Mouse (Mus musculus): ENCODE measurements at regions not wholly inside any gene's neighbourhood (a gene's known extent, or its start where the extent isn't known, plus 50 kb on each side); places are given as distances from the start of the nearest gene placed in this dataset.

GRCm38 (mm10) chr4:55887581-55887980, 355.3 kb upstream of the Klf4 start:
- H3K4me2 ChIP-seq (ENCODE audit: low read length) = no peak overlapping the region
- H3K27ac ChIP-seq (ENCODE audit: low read length) = no peak overlapping the region
- no peaks in the 10 kb centered on the region for H3K9me3 ChIP-seq (replicated peaks; ENCODE audit: control insufficient read depth, low read length, poor library complexity, severe bottlenecking)
- H3K9ac ChIP-seq (ENCODE audit: low read depth, low read length) = no peak overlapping the region
- 88% methylated on average over 6 of the region's 6 CpGs for WGBS
- no peaks in the 10 kb centered on the region for H3K36me3 ChIP-seq (ENCODE audit: control insufficient read depth, insufficient read depth, low read length)
- no peak for ATAC-seq
- H3K4me3 ChIP-seq (ENCODE audit: low read depth, low read length) = no peak overlapping the region
- H3K27me3 ChIP-seq (ENCODE audit: control insufficient read depth, insufficient read depth, low read depth, low read length) = no peaks in the 10 kb centered on the region
- no peaks in the 10 kb centered on the region for H3K4me1 ChIP-seq (ENCODE audit: control insufficient read depth, insufficient read depth, low read length)

- Histone ChIP-seq H3K9me3 (replicated peaks; ENCODE audit: control insufficient read depth, low read length, poor library complexity, severe bottlenecking) (no peaks in the 10 kb centered on the region), H3K27me3 (ENCODE audit: control insufficient read depth, insufficient read depth, low read depth, low read length) (no peaks in the 10 kb centered on the region), H3K27ac (ENCODE audit: low read length) (no peak overlapping the region), H3K4me3 (ENCODE audit: low read depth, low read length) (no peak overlapping the region), H3K4me1 (ENCODE audit: control insufficient read depth, insufficient read depth, low read length) (no peaks in the 10 kb centered on the region), H3K4me2 (ENCODE audit: low read length) (no peak overlapping the region), H3K36me3 (ENCODE audit: control insufficient read depth, insufficient read depth, low read length) (no peaks in the 10 kb centered on the region), H3K9ac (ENCODE audit: low read depth, low read length) (no peak overlapping the region)
- ATAC-seq = no peak
- WGBS = 71% methylated on average over 2 of the region's 2 CpGs
Measured at GRCm38 (mm10) chr4:55882541-55882940, 350.3 kb upstream of the Klf4 start.

- WGBS = 85% methylated on average over 12 of the region's 12 CpGs
- H3K27me3 ChIP-seq (ENCODE audit: control insufficient read depth, insufficient read depth, low read depth, low read length) = no peaks in the 10 kb centered on the region
- H3K9ac ChIP-seq (ENCODE audit: low read depth, low read length) = no peak overlapping the region
- no peak for ATAC-seq
- no peak overlapping the region for H3K4me2 ChIP-seq (ENCODE audit: low read length)
- no peaks in the 10 kb centered on the region for H3K4me1 ChIP-seq (ENCODE audit: control insufficient read depth, insufficient read depth, low read length)
- no peak overlapping the region for H3K4me3 ChIP-seq (ENCODE audit: low read depth, low read length)
- no peak overlapping the region for H3K27ac ChIP-seq (ENCODE audit: low read length)
- H3K36me3 ChIP-seq (ENCODE audit: control insufficient read depth, insufficient read depth, low read length) = no peaks in the 10 kb centered on the region
- H3K9me3 ChIP-seq (replicated peaks; ENCODE audit: control insufficient read depth, low read length, poor library complexity, severe bottlenecking) = no peaks in the 10 kb centered on the region
Measured at GRCm38 (mm10) chr4:55875304-55875703, 343.0 kb upstream of the Klf4 start.

- H3K36me3 ChIP-seq (ENCODE audit: control insufficient read depth, insufficient read depth, low read length) = no peaks in the 10 kb centered on the region
- no peaks in the 10 kb centered on the region for H3K9me3 ChIP-seq (replicated peaks; ENCODE audit: control insufficient read depth, low read length, poor library complexity, severe bottlenecking)
- H3K27me3 ChIP-seq (ENCODE audit: control insufficient read depth, insufficient read depth, low read depth, low read length) = no peaks in the 10 kb centered on the region
- no peak overlapping the region for H3K4me3 ChIP-seq (ENCODE audit: low read depth, low read length)
- 75% methylated on average over 7 of the region's 7 CpGs for WGBS
- no peak overlapping the region for H3K9ac ChIP-seq (ENCODE audit: low read depth, low read length)
- ATAC-seq = no peak
- H3K4me1 ChIP-seq (ENCODE audit: control insufficient read depth, insufficient read depth, low read length) = no peaks in the 10 kb centered on the region
- no peak overlapping the region for H3K27ac ChIP-seq (ENCODE audit: low read length)
- no peak overlapping the region for H3K4me2 ChIP-seq (ENCODE audit: low read length)
Measured at GRCm38 (mm10) chr4:55874875-55875274, 342.6 kb upstream of the Klf4 start.

- H3K9me3 ChIP-seq (replicated peaks; ENCODE audit: control insufficient read depth, low read length, poor library complexity, severe bottlenecking) = no peaks in the 10 kb centered on the region
- no peak overlapping the region for H3K9ac ChIP-seq (ENCODE audit: low read depth, low read length)
- no peak overlapping the region for H3K4me3 ChIP-seq (ENCODE audit: low read depth, low read length)
- H3K36me3 ChIP-seq (ENCODE audit: control insufficient read depth, insufficient read depth, low read length) = no peaks in the 10 kb centered on the region
- WGBS = 90% methylated on average over 4 of the region's 4 CpGs
- no peak overlapping the region for H3K4me2 ChIP-seq (ENCODE audit: low read length)
- no peaks in the 10 kb centered on the region for H3K4me1 ChIP-seq (ENCODE audit: control insufficient read depth, insufficient read depth, low read length)
- no peak for ATAC-seq
- H3K27ac ChIP-seq (ENCODE audit: low read length) = no peak overlapping the region
- no peaks in the 10 kb centered on the region for H3K27me3 ChIP-seq (ENCODE audit: control insufficient read depth, insufficient read depth, low read depth, low read length)
Measured at GRCm38 (mm10) chr4:55874276-55874675, 342.0 kb upstream of the Klf4 start.

GRCm38 (mm10) chr4:55860055-55860454, 327.8 kb upstream of the Klf4 start:
- ATAC-seq = no peak
- no peak overlapping the region for H3K9ac ChIP-seq (ENCODE audit: low read depth, low read length)
- 65% methylated on average over 2 of the region's 2 CpGs for WGBS

GRCm38 (mm10) chr4:55859211-55859761, 327.0 kb upstream of the Klf4 start:
- Histone ChIP-seq H3K9me3 (replicated peaks; ENCODE audit: control insufficient read depth, low read length, poor library complexity, severe bottlenecking) (no peaks in the 10 kb centered on the region), H3K4me3 (ENCODE audit: low read depth, low read length) (no peak overlapping the region), H3K4me2 (ENCODE audit: low read length) (no peak overlapping the region), H3K4me1 (ENCODE audit: control insufficient read depth, insufficient read depth, low read length) (no peaks in the 10 kb centered on the region), H3K9ac (ENCODE audit: low read depth, low read length) (no peak overlapping the region), H3K27me3 (ENCODE audit: control insufficient read depth, insufficient read depth, low read depth, low read length) (no peaks in the 10 kb centered on the region), H3K27ac (ENCODE audit: low read length) (no peak overlapping the region), H3K36me3 (ENCODE audit: control insufficient read depth, insufficient read depth, low read length) (no peaks in the 10 kb centered on the region)
- ATAC-seq = no peak
- 85% methylated on average over 2 of the region's 2 CpGs for WGBS

More at GRCm38 (mm10) chr4:55860055-55860454, 327.8 kb upstream of the Klf4 start:
- H3K4me1 ChIP-seq (ENCODE audit: control insufficient read depth, insufficient read depth, low read length) = no peaks in the 10 kb centered on the region
- no peaks in the 10 kb centered on the region for H3K27me3 ChIP-seq (ENCODE audit: control insufficient read depth, insufficient read depth, low read depth, low read length)
- H3K9me3 ChIP-seq (replicated peaks; ENCODE audit: control insufficient read depth, low read length, poor library complexity, severe bottlenecking) = no peaks in the 10 kb centered on the region
- H3K4me3 ChIP-seq (ENCODE audit: low read depth, low read length) = no peak overlapping the region
- no peak overlapping the region for H3K4me2 ChIP-seq (ENCODE audit: low read length)
- no peaks in the 10 kb centered on the region for H3K36me3 ChIP-seq (ENCODE audit: control insufficient read depth, insufficient read depth, low read length)
- H3K27ac ChIP-seq (ENCODE audit: low read length) = no peak overlapping the region

- Histone ChIP-seq H3K36me3 (ENCODE audit: control insufficient read depth, insufficient read depth, low read length) (no peaks in the 10 kb centered on the region), H3K9ac (ENCODE audit: low read depth, low read length) (no peak overlapping the region), H3K27ac (ENCODE audit: low read length) (no peak overlapping the region), H3K27me3 (ENCODE audit: control insufficient read depth, insufficient read depth, low read depth, low read length) (no peaks in the 10 kb centered on the region), H3K9me3 (replicated peaks; ENCODE audit: control insufficient read depth, low read length, poor library complexity, severe bottlenecking) (no peaks in the 10 kb centered on the region), H3K4me3 (ENCODE audit: low read depth, low read length) (no peak overlapping the region), H3K4me2 (ENCODE audit: low read length) (no peak overlapping the region), H3K4me1 (ENCODE audit: control insufficient read depth, insufficient read depth, low read length) (no peaks in the 10 kb centered on the region)
- WGBS = 98% methylated on average over 1 of the region's 1 CpGs
- no peak for ATAC-seq
Measured at GRCm38 (mm10) chr4:55851430-55851829, 319.2 kb upstream of the Klf4 start.

GRCm38 (mm10) chr4:55851027-55851426, 318.8 kb upstream of the Klf4 start:
- no peak overlapping the region for H3K4me2 ChIP-seq (ENCODE audit: low read length)
- H3K9me3 ChIP-seq (replicated peaks; ENCODE audit: control insufficient read depth, low read length, poor library complexity, severe bottlenecking) = no peaks in the 10 kb centered on the region
- no peak overlapping the region for H3K4me3 ChIP-seq (ENCODE audit: low read depth, low read length)
- H3K9ac ChIP-seq (ENCODE audit: low read depth, low read length) = no peak overlapping the region
- no peaks in the 10 kb centered on the region for H3K4me1 ChIP-seq (ENCODE audit: control insufficient read depth, insufficient read depth, low read length)
- no peaks in the 10 kb centered on the region for H3K36me3 ChIP-seq (ENCODE audit: control insufficient read depth, insufficient read depth, low read length)
- ATAC-seq = no peak
- 91% methylated on average over 5 of the region's 5 CpGs for WGBS
- H3K27me3 ChIP-seq (ENCODE audit: control insufficient read depth, insufficient read depth, low read depth, low read length) = no peaks in the 10 kb centered on the region
- H3K27ac ChIP-seq (ENCODE audit: low read length) = no peak overlapping the region

All from midbrain, embryonic 16.5 days (tissue).